Comparison of ENCODE assay signal across 32 mouse cellular contexts in genomic region chr2:77289701-77290100, GRCm38 (mm10).
"Had no signal": no experiment of that assay in that cellular context is flagged by ENCODE, and none has a peak within 500 bp of the region (broad histone marks: within the 10 kb centered on the region; RNA-seq: fewer than 3 reads in every experiment).

No protein-coding gene starts in this region.

- H3K27me3 ChIP-seq: limb, embryonic 12.5 days; limb, embryonic 13.5 days; limb, embryonic 15.5 days; liver, embryonic 12.5 days; liver, embryonic 13.5 days; liver, embryonic 15.5 days; lung, embryonic 15.5 days; megakaryocyte, embryonic 14.5 days; midbrain, embryonic 12.5 days; midbrain, embryonic 13.5 days; midbrain, embryonic 15.5 days; neural tube, embryonic 12.5 days had no signal

- H3K36me3 ChIP-seq: limb, embryonic 10.5 days; limb, embryonic 12.5 days; limb, embryonic 13.5 days; limb, embryonic 15.5 days; liver, embryonic 12.5 days; liver, embryonic 13.5 days; liver, embryonic 15.5 days; lung, embryonic 15.5 days; midbrain, embryonic 10.5 days; midbrain, embryonic 12.5 days; midbrain, embryonic 13.5 days; midbrain, embryonic 15.5 days; neural tube, embryonic 12.5 days had no signal

- ATAC-seq: liver, embryonic 12.5 days; liver, postnatal 0 days; lung, postnatal 0 days; midbrain, embryonic 13.5 days; midbrain, embryonic 15.5 days; midbrain, embryonic 16.5 days had no signal

- H3K4me1 ChIP-seq: limb, embryonic 15.5 days; liver, embryonic 12.5 days; liver, embryonic 13.5 days; liver, embryonic 15.5 days; lung, embryonic 15.5 days; megakaryocyte, embryonic 14.5 days; midbrain, embryonic 10.5 days; midbrain, embryonic 12.5 days; midbrain, embryonic 13.5 days; midbrain, embryonic 15.5 days; neural tube, embryonic 12.5 days had no signal

- H3K4me3 ChIP-seq: limb, embryonic 10.5 days; limb, embryonic 12.5 days; limb, embryonic 13.5 days; limb, embryonic 15.5 days; liver, embryonic 12.5 days; liver, embryonic 13.5 days; liver, embryonic 15.5 days; lung, embryonic 15.5 days; megakaryocyte, embryonic 14.5 days; midbrain, embryonic 10.5 days; midbrain, embryonic 12.5 days; midbrain, embryonic 13.5 days; midbrain, embryonic 15.5 days; myocyte; neural tube, embryonic 12.5 days had no signal

- DNase-seq: left cerebral cortex, postnatal 4 days; liver; liver, embryonic 13.5 days; liver, postnatal 0 days; lung, adult 18-20 months; lung, adult 2 months; lung, embryonic 14.5 days; lung, postnatal 10 days; lung, postnatal 14 days; lung, postnatal 36 days; lung, postnatal 4 days; midbrain, embryonic 14.5 days had no signal

- H3K4me2 ChIP-seq: limb, embryonic 12.5 days; limb, embryonic 13.5 days; limb, embryonic 15.5 days; liver, embryonic 11.5 days; liver, embryonic 12.5 days; liver, embryonic 13.5 days; liver, embryonic 15.5 days; lung, embryonic 14.5 days; lung, embryonic 15.5 days; midbrain, embryonic 11.5 days; midbrain, embryonic 12.5 days; midbrain, embryonic 13.5 days; midbrain, embryonic 15.5 days; neural tube, embryonic 12.5 days had no signal

- H3K27ac ChIP-seq: limb, embryonic 10.5 days; limb, embryonic 12.5 days; limb, embryonic 13.5 days; limb, embryonic 15.5 days; liver, embryonic 12.5 days; liver, embryonic 13.5 days; liver, embryonic 14.5 days; liver, embryonic 15.5 days; lung, embryonic 15.5 days; macrophage; midbrain, embryonic 10.5 days; midbrain, embryonic 12.5 days; midbrain, embryonic 13.5 days; midbrain, embryonic 15.5 days; neural tube, embryonic 12.5 days had no signal

- H3K9me3 ChIP-seq: limb, embryonic 10.5 days; limb, embryonic 12.5 days; limb, embryonic 13.5 days; limb, embryonic 15.5 days; liver, embryonic 12.5 days; liver, embryonic 13.5 days; liver, embryonic 15.5 days; lung, embryonic 15.5 days; megakaryocyte, embryonic 14.5 days; midbrain, embryonic 10.5 days; midbrain, embryonic 12.5 days; midbrain, embryonic 13.5 days; midbrain, embryonic 15.5 days; neural tube, embryonic 12.5 days had no signal

- H3K9ac ChIP-seq: limb, embryonic 12.5 days; limb, embryonic 13.5 days; limb, embryonic 15.5 days; liver, embryonic 12.5 days; liver, embryonic 13.5 days; liver, embryonic 14.5 days; liver, embryonic 15.5 days; liver, postnatal 0 days; lung, embryonic 14.5 days; lung, embryonic 15.5 days; midbrain, embryonic 12.5 days; midbrain, embryonic 13.5 days; midbrain, embryonic 15.5 days; neural tube, embryonic 12.5 days had no signal
